Mouse (Mus musculus): ENCODE results near the gene Spsb2. TPM values are rescaled to one million over a fixed set of nuclear protein-coding genes. Genes with fewer than 3 reads are reported as not detected.
"Not testable (repeated sequence)": the region's sequence is repeated elsewhere in the genome, so short reads cannot be mapped to it uniquely, and the experiment has no call there.

The Spsb2 gene
- polyA plus RNA-seq, 1 experiment from 2014 or later: 8.7 TPM

GRCm38 (mm10) chr6:124806446-124807140 lies 1.9 kb upstream of the Spsb2 start:
- H3K9ac ChIP-seq (ENCODE audit: low read depth, low read length): peak overlapping the region; percentile 1; the same call in 1 of the 2 replicates

GRCm38 (mm10) chr6:124807366-124807765 lies 1.1 kb upstream of the Spsb2 start:
- WGBS: 86% methylated on average over 4 of the region's 4 CpGs
- Histone ChIP-seq H3K4me3 (ENCODE audit: low read length) (no peak overlapping the region), H3K4me1 (ENCODE audit: control insufficient read depth, insufficient read depth, low read length) (peaks cover 25% of the 10 kb centered on the region), H3K27me3 (ENCODE audit: control insufficient read depth, insufficient read depth, low read length) (no peaks in the 10 kb centered on the region), H3K9ac (ENCODE audit: low read depth, low read length) (no peak overlapping the region), H3K4me2 (replicated peaks; ENCODE audit: low read depth, low read length) (no peak overlapping the region), H3K36me3 (ENCODE audit: control insufficient read depth, insufficient read depth, low read length) (peaks cover 23% of the 10 kb centered on the region), H3K27ac (ENCODE audit: low read depth, low read length) (no peak overlapping the region), H3K9me3 (ENCODE audit: control insufficient read depth, low read length) (no peaks in the 10 kb centered on the region)
- no peak for ATAC-seq (ENCODE audit: low FRiP score, low TSS enrichment)

More at GRCm38 (mm10) chr6:124806446-124807140, 1.9 kb upstream of the Spsb2 start:
- Histone ChIP-seq H3K36me3 (ENCODE audit: control insufficient read depth, insufficient read depth, low read length) (peaks cover 15% of the 10 kb centered on the region), H3K27me3 (ENCODE audit: control insufficient read depth, insufficient read depth, low read length) (no peaks in the 10 kb centered on the region), H3K4me1 (ENCODE audit: control insufficient read depth, insufficient read depth, low read length) (peaks cover 21% of the 10 kb centered on the region), H3K4me2 (replicated peaks; ENCODE audit: low read depth, low read length) (peak overlapping the region; percentile 57), H3K9me3 (ENCODE audit: control insufficient read depth, low read length) (no peaks in the 10 kb centered on the region), H3K4me3 (ENCODE audit: low read length) (peak overlapping the region; percentile 41; the same call in 1 of the 2 replicates), H3K27ac (ENCODE audit: low read depth, low read length) (peak overlapping the region; percentile 89)
- 76% methylated on average over 7 of the region's 7 CpGs for WGBS
- ATAC-seq (ENCODE audit: low FRiP score, low TSS enrichment): no peak

GRCm38 (mm10) chr6:124807986-124808357 lies 489 bp upstream of the Spsb2 start:
- no peaks in the 10 kb centered on the region for H3K9me3 ChIP-seq (ENCODE audit: control insufficient read depth, low read length)
- H3K27ac ChIP-seq (ENCODE audit: low read depth, low read length): peak overlapping the region; percentile 92
- peaks cover 24% of the 10 kb centered on the region for H3K36me3 ChIP-seq (ENCODE audit: control insufficient read depth, insufficient read depth, low read length)
- peak overlapping the region; percentile 64; the same call in 1 of the 2 replicates for H3K9ac ChIP-seq (ENCODE audit: low read depth, low read length)
- ATAC-seq (ENCODE audit: low FRiP score, low TSS enrichment): no peak
- no peaks in the 10 kb centered on the region for H3K27me3 ChIP-seq (ENCODE audit: control insufficient read depth, insufficient read depth, low read length)
- peak overlapping the region; percentile 89 for H3K4me2 ChIP-seq (replicated peaks; ENCODE audit: low read depth, low read length)
- peak overlapping the region; percentile 53 for H3K4me3 ChIP-seq (ENCODE audit: low read length)
- 79% methylated on average over 6 of the region's 6 CpGs for WGBS
- peaks cover 25% of the 10 kb centered on the region for H3K4me1 ChIP-seq (ENCODE audit: control insufficient read depth, insufficient read depth, low read length)

GRCm38 (mm10) chr6:124809052-124809774 lies 752 bp downstream of the Spsb2 start:
- under 1% methylated on average over 35 of the region's 35 CpGs for WGBS

GRCm38 (mm10) chr6:124809775-124810538 lies 1.5 kb downstream of the Spsb2 start:
- ATAC-seq (ENCODE audit: low FRiP score, low TSS enrichment): peak; percentile 0; the same call in 1 of the 2 replicates
- Histone ChIP-seq H3K4me2 (replicated peaks; ENCODE audit: low read depth, low read length) (peak overlapping the region; percentile 89), H3K27me3 (ENCODE audit: control insufficient read depth, insufficient read depth, low read length) (no peaks in the 10 kb centered on the region), H3K4me1 (ENCODE audit: control insufficient read depth, insufficient read depth, low read length) (peaks cover 31% of the 10 kb centered on the region), H3K9me3 (ENCODE audit: control insufficient read depth, low read length) (no peaks in the 10 kb centered on the region), H3K36me3 (ENCODE audit: control insufficient read depth, insufficient read depth, low read length) (peaks cover 24% of the 10 kb centered on the region), H3K27ac (ENCODE audit: low read depth, low read length) (peak overlapping the region; percentile 92; the same call in 1 of the 2 replicates), H3K4me3 (ENCODE audit: low read length) (peak overlapping the region; percentile 53), H3K9ac (ENCODE audit: low read depth, low read length) (peak overlapping the region; percentile 64)
- WGBS: 50% methylated on average over 14 of the region's 14 CpGs

More at GRCm38 (mm10) chr6:124809052-124809774, 752 bp downstream of the Spsb2 start:
- Histone ChIP-seq H3K4me3 (ENCODE audit: low read length) (peak overlapping the region; percentile 53), H3K36me3 (ENCODE audit: control insufficient read depth, insufficient read depth, low read length) (peaks cover 24% of the 10 kb centered on the region), H3K27ac (ENCODE audit: low read depth, low read length) (peak overlapping the region; percentile 92), H3K4me2 (replicated peaks; ENCODE audit: low read depth, low read length) (peak overlapping the region; percentile 89), H3K9ac (ENCODE audit: low read depth, low read length) (peak overlapping the region; percentile 64), H3K27me3 (ENCODE audit: control insufficient read depth, insufficient read depth, low read length) (no peaks in the 10 kb centered on the region), H3K9me3 (ENCODE audit: control insufficient read depth, low read length) (no peaks in the 10 kb centered on the region), H3K4me1 (ENCODE audit: control insufficient read depth, insufficient read depth, low read length) (peaks cover 26% of the 10 kb centered on the region)
- peak; percentile 14 for ATAC-seq (ENCODE audit: low FRiP score, low TSS enrichment)

GRCm38 (mm10) chr6:124810566-124811402 lies 2.3 kb downstream of the Spsb2 start:
- Histone ChIP-seq H3K4me1 (ENCODE audit: control insufficient read depth, insufficient read depth, low read length) (peaks cover 27% of the 10 kb centered on the region), H3K36me3 (ENCODE audit: control insufficient read depth, insufficient read depth, low read length) (peaks cover 30% of the 10 kb centered on the region)
- WGBS: 86% methylated on average over 10 of the region's 11 CpGs
- not testable (repeated sequence) for H3K4me2 ChIP-seq (replicated peaks; ENCODE audit: low read depth, low read length); H3K4me3 ChIP-seq (ENCODE audit: low read length); H3K9ac ChIP-seq (ENCODE audit: low read depth, low read length); H3K27me3 ChIP-seq (ENCODE audit: control insufficient read depth, insufficient read depth, low read length); H3K9me3 ChIP-seq (ENCODE audit: control insufficient read depth, low read length); H3K27ac ChIP-seq (ENCODE audit: low read depth, low read length); ATAC-seq (ENCODE audit: low FRiP score, low TSS enrichment)

GRCm38 (mm10) chr6:124811403-124811665 lies 2.9 kb downstream of the Spsb2 start:
- Histone ChIP-seq H3K27me3 (ENCODE audit: control insufficient read depth, insufficient read depth, low read length) (no peaks in the 10 kb centered on the region), H3K9ac (ENCODE audit: low read depth, low read length) (no peak overlapping the region), H3K36me3 (ENCODE audit: control insufficient read depth, insufficient read depth, low read length) (peaks cover 30% of the 10 kb centered on the region), H3K4me3 (ENCODE audit: low read length) (no peak overlapping the region), H3K27ac (ENCODE audit: low read depth, low read length) (no peak overlapping the region), H3K4me1 (ENCODE audit: control insufficient read depth, insufficient read depth, low read length) (peaks cover 25% of the 10 kb centered on the region), H3K9me3 (ENCODE audit: control insufficient read depth, low read length) (no peaks in the 10 kb centered on the region), H3K4me2 (replicated peaks; ENCODE audit: low read depth, low read length) (no peak overlapping the region)
- ATAC-seq (ENCODE audit: low FRiP score, low TSS enrichment): no peak
- WGBS: 64% methylated on average over 4 of the region's 4 CpGs
